Mouse (Mus musculus): ENCODE data around the gene Ephb6.

DNA sequence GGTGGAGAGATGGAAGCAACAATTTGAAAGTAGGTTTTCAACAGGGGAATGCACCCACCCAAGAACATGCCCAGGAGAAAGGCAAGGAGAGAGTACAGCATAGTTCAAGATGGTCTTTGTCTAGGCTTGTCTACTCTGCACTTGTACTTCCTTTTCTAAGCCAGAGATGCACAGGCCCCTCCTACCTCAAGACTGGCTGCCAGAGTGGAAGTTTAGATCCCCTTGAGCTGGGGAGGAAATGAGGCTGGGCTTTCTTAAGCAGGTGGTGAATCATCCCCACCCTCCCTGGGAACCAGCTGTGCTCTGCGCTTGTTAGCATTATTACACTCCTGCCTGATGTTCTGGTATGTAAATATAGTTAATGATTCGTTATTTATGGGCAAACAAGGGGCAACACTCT lies 47.0 kb upstream of the Ephb6 start:
- TF ChIP-seq POLR2A (IDR thresholded peaks at IDR 0.05; ENCODE audit: borderline replicate concordance, extremely low read depth, low read depth, low read length) (no peak), CTCF (IDR thresholded peaks at IDR 0.05; ENCODE audit: insufficient read depth, low read length) (no peak)
